Mouse (Mus musculus): ENCODE results near the gene Slc30a5. TPM values are rescaled to one million over a fixed set of nuclear protein-coding genes. Genes with fewer than 3 reads are reported as not detected.

The Slc30a5 gene
- polyA plus RNA-seq, 1 experiment from 2014 or later, result 38.5 TPM

DNA sequence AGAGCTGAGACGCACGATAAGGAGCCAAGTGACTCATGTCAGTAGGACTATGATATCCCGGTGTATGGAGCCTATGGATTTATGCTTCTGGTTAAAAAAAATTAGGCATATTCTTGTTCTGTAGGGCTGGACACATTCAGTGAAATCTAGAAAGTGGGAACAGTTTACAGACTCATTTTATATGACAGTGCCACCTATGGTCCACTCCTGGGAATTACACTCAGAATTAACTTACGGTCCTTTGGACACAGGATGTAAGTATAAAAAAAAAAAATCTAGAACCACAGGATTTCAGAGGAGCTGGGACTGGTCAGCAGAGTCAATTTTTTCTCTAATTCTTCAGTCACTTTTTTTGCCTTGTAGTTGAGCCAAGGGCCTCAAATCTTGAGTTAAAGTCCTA lies 20.9 kb upstream of the Slc30a5 start:
- Histone ChIP-seq H3K9me3 (ENCODE audit: control insufficient read depth, low read length) (no peaks in the 10 kb centered on the region), H3K36me3 (ENCODE audit: control insufficient read depth, insufficient read depth, low read length) (no peaks in the 10 kb centered on the region), H3K4me3 (ENCODE audit: control insufficient read depth in 1 of 2, insufficient read depth in 1 of 2, low read depth in 1 of 2, low read length in 2 of 2) (no peak overlapping the region), H3K9ac (ENCODE audit: low read length) (no peak overlapping the region), H3K4me2 (ENCODE audit: low read length) (no peak overlapping the region), H3K27me3 (ENCODE audit: control insufficient read depth, insufficient read depth, low read length) (no peaks in the 10 kb centered on the region), H3K27ac (replicated peaks in 1 of 2; ENCODE audit: control insufficient read depth in 1 of 2, insufficient read depth in 1 of 2, low read depth in 2 of 2, low read length in 2 of 2) (no peak overlapping the region), H3K4me1 (ENCODE audit: control insufficient read depth in 2 of 2, insufficient read depth in 2 of 2, low read length in 2 of 2) (no peaks in the 10 kb centered on the region)
- WGBS, result 52% methylated on average over 4 of the region's 4 CpGs
- ATAC-seq (ENCODE audit: insufficient number of reproducible peaks, insufficient read depth, low FRiP score, low read depth), result no peak

DNA sequence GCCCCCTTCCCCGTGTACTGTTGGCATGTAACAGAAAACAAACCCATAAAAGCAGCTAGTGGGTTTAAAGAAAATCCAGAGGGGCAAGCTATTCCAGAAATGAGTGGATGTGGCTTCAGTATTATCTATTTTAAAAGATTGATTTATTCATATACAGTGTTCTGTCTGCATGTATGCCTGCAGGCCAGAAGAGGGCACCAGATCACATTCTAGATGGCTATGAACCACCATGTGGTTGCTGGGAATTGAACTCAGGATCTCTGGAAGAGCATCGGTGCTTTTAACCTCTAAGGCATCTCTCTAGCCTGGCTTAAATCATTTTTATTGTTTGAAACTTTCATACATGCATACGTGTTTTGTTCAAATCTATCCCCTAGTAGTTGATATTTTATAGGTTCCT lies 19.9 kb upstream of the Slc30a5 start:
- no peaks in the 10 kb centered on the region for H3K4me1 ChIP-seq (ENCODE audit: control insufficient read depth in 2 of 2, insufficient read depth in 2 of 2, low read length in 2 of 2)
- no peak overlapping the region for H3K27ac ChIP-seq (replicated peaks in 1 of 2; ENCODE audit: control insufficient read depth in 1 of 2, insufficient read depth in 1 of 2, low read depth in 2 of 2, low read length in 2 of 2)
- 62% methylated on average over 3 of the region's 3 CpGs for WGBS
- H3K27me3 ChIP-seq (ENCODE audit: control insufficient read depth, insufficient read depth, low read length), result no peaks in the 10 kb centered on the region
- no peaks in the 10 kb centered on the region for H3K9me3 ChIP-seq (ENCODE audit: control insufficient read depth, low read length)
- no peak overlapping the region for H3K9ac ChIP-seq (ENCODE audit: low read length)
- H3K4me2 ChIP-seq (ENCODE audit: low read length), result no peak overlapping the region
- no peak for ATAC-seq (ENCODE audit: insufficient number of reproducible peaks, insufficient read depth, low FRiP score, low read depth)
- H3K36me3 ChIP-seq (ENCODE audit: control insufficient read depth, insufficient read depth, low read length), result no peaks in the 10 kb centered on the region
- H3K4me3 ChIP-seq (ENCODE audit: control insufficient read depth in 1 of 2, insufficient read depth in 1 of 2, low read depth in 1 of 2, low read length in 2 of 2), result no peak overlapping the region

DNA sequence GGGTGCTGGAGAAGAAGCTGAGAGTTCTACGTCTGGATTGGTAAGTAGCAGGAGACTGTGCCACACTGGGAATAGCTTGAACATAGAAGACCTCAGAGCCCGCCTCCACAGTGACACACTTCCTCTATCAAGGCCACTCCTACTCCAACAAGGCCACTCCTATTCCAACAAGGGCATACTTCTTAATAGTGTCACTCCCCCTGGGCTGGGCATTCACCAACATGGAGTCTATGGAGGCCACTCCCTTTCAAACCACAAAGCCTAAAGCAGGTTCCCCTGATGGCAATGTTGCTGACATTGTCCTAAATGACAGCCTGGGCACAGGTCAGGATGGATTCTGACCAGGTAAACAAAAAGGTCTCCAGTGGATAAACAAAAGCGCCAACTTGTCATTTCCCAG lies 15.9 kb upstream of the Slc30a5 start:
- Histone ChIP-seq H3K27ac (replicated peaks in 1 of 2; ENCODE audit: control insufficient read depth in 1 of 2, insufficient read depth in 1 of 2, low read depth in 2 of 2, low read length in 2 of 2) (no peak overlapping the region), H3K4me2 (ENCODE audit: low read length) (no peak overlapping the region)
- 85% methylated on average over 3 of the region's 3 CpGs for WGBS

DNA sequence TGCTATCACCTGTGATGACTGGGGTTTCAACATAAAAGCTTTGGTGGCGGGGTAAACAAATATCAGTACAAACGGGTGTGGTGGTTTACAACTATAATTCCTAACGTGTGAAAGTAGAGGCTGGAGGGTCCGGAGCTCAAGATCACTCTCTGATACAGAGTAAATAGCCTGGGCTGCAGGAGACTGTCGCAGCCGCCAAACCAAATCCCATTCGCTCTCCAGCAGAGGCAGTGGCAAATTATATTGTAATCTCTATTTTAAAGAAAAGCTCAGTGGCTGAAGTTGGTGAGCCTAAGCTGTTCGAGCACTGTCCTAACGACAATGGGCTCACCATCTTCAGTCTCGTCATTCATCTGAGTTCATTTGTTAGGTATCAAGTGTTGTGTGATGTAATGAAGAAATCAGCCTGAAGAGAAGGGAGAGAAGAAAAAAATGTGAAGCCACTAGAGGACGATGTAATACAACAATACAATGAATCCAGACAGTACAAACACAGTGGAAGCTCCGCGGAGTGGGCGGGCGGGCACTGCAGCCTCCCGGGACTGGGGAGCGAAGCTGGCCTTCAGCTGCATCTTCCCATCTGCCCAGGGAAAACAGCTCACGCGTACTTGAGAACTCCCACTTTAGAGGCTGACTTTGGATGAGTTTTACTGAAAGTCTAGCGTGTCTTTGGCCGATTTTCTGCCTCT lies 13.8 kb upstream of the Slc30a5 start:
- peak overlapping the region; percentile 24 for H3K4me2 ChIP-seq (ENCODE audit: low read length)
- H3K36me3 ChIP-seq (ENCODE audit: control insufficient read depth, insufficient read depth, low read length), result no peaks in the 10 kb centered on the region
- no peak overlapping the region for H3K27ac ChIP-seq (replicated peaks in 1 of 2; ENCODE audit: control insufficient read depth in 1 of 2, insufficient read depth in 1 of 2, low read depth in 2 of 2, low read length in 2 of 2)
- ATAC-seq (ENCODE audit: insufficient number of reproducible peaks, insufficient read depth, low FRiP score, low read depth), result no peak
- no peak overlapping the region; the same call in 1 of the 2 replicates for H3K9ac ChIP-seq (ENCODE audit: low read length)
- H3K9me3 ChIP-seq (ENCODE audit: control insufficient read depth, low read length), result peaks cover 2% of the 10 kb centered on the region; the same call in 1 of the 2 replicates
- no peak overlapping the region for H3K4me3 ChIP-seq (ENCODE audit: control insufficient read depth in 1 of 2, insufficient read depth in 1 of 2, low read depth in 1 of 2, low read length in 2 of 2)
- WGBS, result 45% methylated on average over 21 of the region's 21 CpGs
- H3K4me1 ChIP-seq (ENCODE audit: control insufficient read depth in 2 of 2, insufficient read depth in 2 of 2, low read length in 2 of 2), result no peaks in the 10 kb centered on the region
- no peaks in the 10 kb centered on the region for H3K27me3 ChIP-seq (ENCODE audit: control insufficient read depth, insufficient read depth, low read length)

More for the DNA sequence above, 15.9 kb upstream of the Slc30a5 start:
- Histone ChIP-seq H3K4me3 (ENCODE audit: control insufficient read depth in 1 of 2, insufficient read depth in 1 of 2, low read depth in 1 of 2, low read length in 2 of 2) (no peak overlapping the region), H3K4me1 (ENCODE audit: control insufficient read depth in 2 of 2, insufficient read depth in 2 of 2, low read length in 2 of 2) (no peaks in the 10 kb centered on the region), H3K36me3 (ENCODE audit: control insufficient read depth, insufficient read depth, low read length) (no peaks in the 10 kb centered on the region), H3K9me3 (ENCODE audit: control insufficient read depth, low read length) (no peaks in the 10 kb centered on the region), H3K27me3 (ENCODE audit: control insufficient read depth, insufficient read depth, low read length) (no peaks in the 10 kb centered on the region), H3K9ac (ENCODE audit: low read length) (no peak overlapping the region)
- ATAC-seq (ENCODE audit: insufficient number of reproducible peaks, insufficient read depth, low FRiP score, low read depth), result no peak

DNA sequence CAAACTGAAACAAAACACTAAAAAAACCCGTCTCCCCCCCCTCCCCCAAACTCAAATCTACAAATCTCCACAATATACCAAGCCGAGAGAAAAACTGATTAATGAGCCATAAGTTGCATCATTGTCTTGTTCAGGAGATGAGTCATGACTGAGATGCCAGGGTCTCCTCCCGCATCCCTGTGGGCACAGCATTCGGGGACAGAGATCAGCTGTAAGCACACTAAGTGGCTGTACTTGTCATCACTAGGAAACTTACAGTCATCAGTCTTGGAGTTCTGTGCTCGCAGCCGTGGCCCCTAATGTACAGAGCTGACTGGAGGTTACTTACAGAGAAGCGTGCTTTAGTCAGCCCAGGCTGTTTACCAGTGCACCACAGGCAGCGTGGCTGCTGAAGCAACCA lies 13.0 kb upstream of the Slc30a5 start:
- no peak for ATAC-seq (ENCODE audit: insufficient number of reproducible peaks, insufficient read depth, low FRiP score, low read depth)
- 56% methylated on average over 8 of the region's 8 CpGs for WGBS
- Histone ChIP-seq H3K27me3 (ENCODE audit: control insufficient read depth, insufficient read depth, low read length) (no peaks in the 10 kb centered on the region), H3K36me3 (ENCODE audit: control insufficient read depth, insufficient read depth, low read length) (no peaks in the 10 kb centered on the region), H3K9me3 (ENCODE audit: control insufficient read depth, low read length) (peaks cover 5% of the 10 kb centered on the region; the same call in 1 of the 2 replicates), H3K9ac (ENCODE audit: low read length) (no peak overlapping the region), H3K4me1 (ENCODE audit: control insufficient read depth in 2 of 2, insufficient read depth in 2 of 2, low read length in 2 of 2) (no peaks in the 10 kb centered on the region), H3K27ac (replicated peaks in 1 of 2; ENCODE audit: control insufficient read depth in 1 of 2, insufficient read depth in 1 of 2, low read depth in 2 of 2, low read length in 2 of 2) (no peak overlapping the region), H3K4me2 (ENCODE audit: low read length) (no peak overlapping the region), H3K4me3 (ENCODE audit: control insufficient read depth in 1 of 2, insufficient read depth in 1 of 2, low read depth in 1 of 2, low read length in 2 of 2) (no peak overlapping the region)

DNA sequence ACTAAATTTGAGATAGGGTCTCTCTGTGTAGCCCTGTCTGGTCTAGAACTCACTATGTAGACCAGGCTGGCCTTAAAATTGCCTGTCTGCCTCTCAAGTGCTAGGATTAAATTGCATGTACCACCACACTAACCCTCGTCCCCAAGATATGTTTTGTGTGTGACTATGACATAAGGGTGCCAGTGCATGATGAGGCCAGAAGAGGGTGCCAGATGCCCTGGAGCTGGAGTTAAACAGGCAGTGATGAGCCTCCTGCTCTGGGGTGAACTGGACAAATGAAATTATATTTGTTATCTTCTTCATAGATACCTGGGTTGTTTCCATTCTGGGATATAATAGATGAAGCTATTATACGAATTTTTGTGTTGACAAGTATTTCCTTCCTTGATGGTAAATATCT lies 10.7 kb upstream of the Slc30a5 start:
- Histone ChIP-seq H3K4me3 (ENCODE audit: control insufficient read depth in 1 of 2, insufficient read depth in 1 of 2, low read depth in 1 of 2, low read length in 2 of 2) (no peak overlapping the region), H3K27ac (replicated peaks in 1 of 2; ENCODE audit: control insufficient read depth in 1 of 2, insufficient read depth in 1 of 2, low read depth in 2 of 2, low read length in 2 of 2) (no peak overlapping the region), H3K4me2 (ENCODE audit: low read length) (no peak overlapping the region), H3K9me3 (ENCODE audit: control insufficient read depth, low read length) (peaks cover 5% of the 10 kb centered on the region; the same call in 1 of the 2 replicates), H3K27me3 (ENCODE audit: control insufficient read depth, insufficient read depth, low read length) (no peaks in the 10 kb centered on the region), H3K4me1 (ENCODE audit: control insufficient read depth in 2 of 2, insufficient read depth in 2 of 2, low read length in 2 of 2) (no peaks in the 10 kb centered on the region), H3K36me3 (ENCODE audit: control insufficient read depth, insufficient read depth, low read length) (no peaks in the 10 kb centered on the region), H3K9ac (ENCODE audit: low read length) (no peak overlapping the region)
- WGBS, result 72% methylated on average over 2 of the region's 2 CpGs
- no peak for ATAC-seq (ENCODE audit: insufficient number of reproducible peaks, insufficient read depth, low FRiP score, low read depth)

DNA sequence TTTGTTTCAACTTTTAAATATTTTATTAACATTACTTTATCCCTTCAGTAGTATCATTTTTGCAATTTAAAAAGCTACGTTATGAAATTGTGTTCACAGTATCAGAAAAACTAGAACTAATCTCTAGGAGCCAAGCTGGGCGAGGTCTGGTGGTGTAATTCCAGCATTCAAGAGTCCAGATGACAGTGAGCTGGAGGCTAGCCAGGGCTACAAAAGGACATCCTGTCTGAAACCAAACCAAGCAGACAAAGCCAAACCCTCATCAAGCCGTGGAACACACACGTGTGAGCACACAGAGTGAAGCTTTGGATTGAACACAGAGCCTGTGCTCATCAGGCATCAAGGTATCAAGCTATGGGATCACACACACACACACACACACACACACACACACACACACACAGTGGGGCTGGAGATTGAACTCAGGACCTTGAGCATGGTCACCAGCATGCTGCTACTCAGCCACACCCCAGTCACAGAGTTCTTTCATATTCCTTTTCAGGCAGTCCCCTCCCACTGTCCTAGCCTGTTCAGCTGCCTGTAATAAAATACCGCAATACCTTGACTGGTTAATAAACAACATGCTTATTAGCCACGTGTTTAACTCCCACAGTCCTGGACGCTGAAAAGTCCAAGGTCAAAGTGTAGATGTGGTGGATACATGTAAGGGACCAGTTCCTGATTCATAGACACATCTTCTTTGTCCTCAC lies 9.9 kb upstream of the Slc30a5 start:
- WGBS, result 48% methylated on average over 7 of the region's 7 CpGs
- H3K27ac ChIP-seq (replicated peaks in 1 of 2; ENCODE audit: control insufficient read depth in 1 of 2, insufficient read depth in 1 of 2, low read depth in 2 of 2, low read length in 2 of 2), result no peak overlapping the region
- H3K9ac ChIP-seq (ENCODE audit: low read length), result no peak overlapping the region
- ATAC-seq (ENCODE audit: insufficient number of reproducible peaks, insufficient read depth, low FRiP score, low read depth), result no peak
- H3K4me3 ChIP-seq (ENCODE audit: control insufficient read depth in 1 of 2, insufficient read depth in 1 of 2, low read depth in 1 of 2, low read length in 2 of 2), result no peak overlapping the region
- peaks cover 5% of the 10 kb centered on the region; the same call in 1 of the 2 replicates for H3K9me3 ChIP-seq (ENCODE audit: control insufficient read depth, low read length)
- H3K36me3 ChIP-seq (ENCODE audit: control insufficient read depth, insufficient read depth, low read length), result no peaks in the 10 kb centered on the region
- H3K4me1 ChIP-seq (ENCODE audit: control insufficient read depth in 2 of 2, insufficient read depth in 2 of 2, low read length in 2 of 2), result no peaks in the 10 kb centered on the region
- no peak overlapping the region for H3K4me2 ChIP-seq (ENCODE audit: low read length)
- no peaks in the 10 kb centered on the region for H3K27me3 ChIP-seq (ENCODE audit: control insufficient read depth, insufficient read depth, low read length)
